Mouse (Mus musculus): Measurements from ENCODE around the gene Wdr82.

DNA sequence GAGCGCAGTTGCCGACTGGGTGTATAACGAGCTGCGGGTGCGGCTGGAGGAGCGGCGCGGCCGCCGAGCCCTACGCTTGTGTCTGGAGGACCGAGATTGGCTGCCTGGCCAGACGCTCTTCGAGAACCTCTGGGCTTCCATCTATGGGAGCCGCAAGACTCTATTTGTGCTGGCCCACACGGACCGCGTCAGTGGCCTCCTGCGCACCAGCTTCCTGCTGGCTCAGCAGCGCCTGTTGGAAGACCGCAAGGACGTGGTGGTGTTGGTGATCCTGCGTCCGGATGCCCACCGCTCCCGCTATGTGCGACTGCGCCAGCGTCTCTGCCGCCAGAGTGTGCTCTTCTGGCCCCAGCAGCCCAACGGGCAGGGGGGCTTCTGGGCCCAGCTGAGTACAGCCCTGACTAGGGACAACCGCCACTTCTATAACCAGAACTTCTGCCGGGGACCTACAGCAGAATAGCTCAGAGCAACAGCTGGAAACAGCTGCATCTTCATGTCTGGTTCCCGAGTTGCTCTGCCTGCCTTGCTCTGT, 55.5 kb downstream of the Wdr82 start:
- peak; percentile 48 for TF ChIP-seq CTCF (IDR thresholded peaks at IDR 0.05; ENCODE audit: low read depth)
- no peak for TF ChIP-seq EP300 (IDR thresholded peaks at IDR 0.05; ENCODE audit: low read depth)

Measured in heart, postnatal 0 days (tissue).